Mouse (Mus musculus): ENCODE results near the gene Uba52. TPM values are rescaled to one million over a fixed set of nuclear protein-coding genes. Genes with fewer than 3 reads are reported as not detected.

The Uba52 gene
- polyA plus RNA-seq, 1 experiment from 2014 or later = 882 TPM

DNA sequence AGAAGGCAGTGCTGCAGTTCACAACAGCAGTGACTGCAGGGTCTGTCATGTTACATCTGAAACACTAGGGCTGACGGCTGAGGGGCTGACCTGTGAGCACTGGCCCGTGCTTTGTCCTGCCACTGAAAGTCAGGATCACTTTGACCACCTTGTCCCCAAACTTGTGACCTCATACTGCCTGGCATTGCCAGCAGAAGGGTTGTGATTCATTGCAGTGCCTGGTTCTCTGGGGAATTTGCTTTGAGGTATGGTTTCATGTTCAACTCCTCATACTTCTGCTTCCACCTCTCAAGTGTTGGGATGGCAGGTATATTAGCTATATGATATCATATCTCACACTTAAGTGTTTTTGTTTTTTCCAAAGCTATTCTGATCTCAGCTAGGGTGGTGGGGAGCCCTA lies 25.1 kb upstream of the Uba52 start:
- no peak overlapping the region for H3K4me2 ChIP-seq (replicated peaks; ENCODE audit: low read depth, low read length)
- peaks cover 12% of the 10 kb centered on the region for H3K4me1 ChIP-seq (ENCODE audit: insufficient read depth, low read length)
- no peaks in the 10 kb centered on the region for H3K9me3 ChIP-seq (ENCODE audit: low read length)
- no peak overlapping the region for H3K27ac ChIP-seq (ENCODE audit: low read length)
- peaks cover 58% of the 10 kb centered on the region for H3K36me3 ChIP-seq (ENCODE audit: insufficient read depth, low read length)
- no peak for ATAC-seq (ENCODE audit: low FRiP score, low TSS enrichment)
- H3K27me3 ChIP-seq (ENCODE audit: insufficient read depth, low read length) = no peaks in the 10 kb centered on the region
- WGBS = 80% methylated on average over 2 of the region's 2 CpGs
- H3K9ac ChIP-seq (replicated peaks; ENCODE audit: low read length) = no peak overlapping the region
- H3K4me3 ChIP-seq (ENCODE audit: low read length) = no peak overlapping the region

DNA sequence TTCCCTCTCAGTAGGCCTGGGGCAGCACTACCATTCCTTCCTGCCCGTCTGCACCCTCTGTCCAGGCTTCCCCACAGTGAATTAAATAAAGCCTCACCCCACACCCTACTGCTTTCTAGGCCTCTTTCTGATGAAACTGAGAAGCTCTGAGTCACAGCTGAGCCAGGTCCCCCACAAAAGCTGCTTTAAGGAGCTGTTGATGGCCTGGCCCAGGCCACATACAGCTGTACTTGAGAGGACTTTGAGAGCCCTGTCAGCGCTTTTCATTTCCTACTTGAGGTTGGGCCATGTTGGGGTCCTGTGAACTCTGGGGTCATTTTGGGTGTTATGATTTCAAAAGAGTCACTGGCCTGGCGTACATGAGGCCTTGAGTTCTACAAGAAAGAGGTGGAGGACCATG lies 24.6 kb upstream of the Uba52 start:
- ATAC-seq (ENCODE audit: low FRiP score, low TSS enrichment) = no peak
- Histone ChIP-seq H3K4me1 (ENCODE audit: insufficient read depth, low read length) (peaks cover 7% of the 10 kb centered on the region), H3K4me2 (replicated peaks; ENCODE audit: low read depth, low read length) (no peak overlapping the region), H3K9me3 (ENCODE audit: low read length) (no peaks in the 10 kb centered on the region), H3K27ac (ENCODE audit: low read length) (no peak overlapping the region), H3K9ac (replicated peaks; ENCODE audit: low read length) (no peak overlapping the region), H3K36me3 (ENCODE audit: insufficient read depth, low read length) (peaks cover 62% of the 10 kb centered on the region), H3K27me3 (ENCODE audit: insufficient read depth, low read length) (no peaks in the 10 kb centered on the region), H3K4me3 (ENCODE audit: low read length) (no peak overlapping the region)
- 97% methylated on average over 3 of the region's 3 CpGs for WGBS

DNA sequence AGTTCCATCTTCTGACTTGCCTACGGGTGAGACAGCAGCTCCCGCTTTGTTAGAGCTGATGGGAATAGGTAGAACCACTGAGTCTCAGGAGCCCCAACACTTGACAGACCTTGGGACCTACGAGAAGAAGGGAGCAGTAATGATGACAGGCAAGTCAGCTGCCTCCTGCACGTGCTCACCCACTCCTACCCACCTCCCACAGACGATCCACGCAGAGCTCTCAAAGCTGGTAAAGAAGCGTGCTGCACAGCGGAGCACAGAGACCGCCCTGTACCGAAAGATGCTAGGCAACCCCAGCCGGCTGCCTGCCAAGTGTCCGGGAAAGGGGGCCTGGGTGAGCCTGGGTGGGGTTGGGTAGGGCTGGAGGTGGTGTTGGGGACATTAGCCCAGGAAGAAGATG lies 23.7 kb upstream of the Uba52 start:
- Histone ChIP-seq H3K27me3 (ENCODE audit: insufficient read depth, low read length) (no peaks in the 10 kb centered on the region), H3K9me3 (ENCODE audit: low read length) (no peaks in the 10 kb centered on the region), H3K4me2 (replicated peaks; ENCODE audit: low read depth, low read length) (no peak overlapping the region), H3K4me1 (ENCODE audit: insufficient read depth, low read length) (peaks cover 6% of the 10 kb centered on the region), H3K4me3 (ENCODE audit: low read length) (no peak overlapping the region), H3K36me3 (ENCODE audit: insufficient read depth, low read length) (peaks cover 68% of the 10 kb centered on the region), H3K27ac (ENCODE audit: low read length) (no peak overlapping the region), H3K9ac (replicated peaks; ENCODE audit: low read length) (no peak overlapping the region)
- WGBS = 92% methylated on average over 12 of the region's 12 CpGs
- ATAC-seq (ENCODE audit: low FRiP score, low TSS enrichment) = no peak

DNA sequence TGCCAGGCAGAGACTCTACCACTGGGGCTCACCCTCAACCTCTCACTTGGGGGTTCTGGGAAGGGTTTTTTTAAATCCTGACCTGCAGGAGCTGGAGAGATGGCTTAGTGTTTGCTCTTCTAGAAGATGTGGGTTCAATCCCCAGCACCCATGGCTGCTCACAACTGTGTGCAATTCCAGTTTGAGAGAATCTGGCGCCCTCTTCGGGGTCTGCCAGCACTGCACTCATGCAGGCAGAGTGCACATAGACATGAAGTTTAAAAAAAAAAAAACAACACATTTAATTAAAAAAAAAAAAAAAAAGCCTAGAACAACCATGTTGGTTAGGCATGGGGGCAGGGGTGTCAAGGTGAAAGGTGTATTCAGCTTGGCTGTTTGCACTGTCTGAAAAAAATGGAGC lies 19.7 kb upstream of the Uba52 start:
- Histone ChIP-seq H3K9ac (replicated peaks; ENCODE audit: low read length) (no peak overlapping the region), H3K4me3 (ENCODE audit: low read length) (no peak overlapping the region), H3K9me3 (ENCODE audit: low read length) (no peaks in the 10 kb centered on the region), H3K27ac (ENCODE audit: low read length) (no peak overlapping the region), H3K4me1 (ENCODE audit: insufficient read depth, low read length) (peaks cover 20% of the 10 kb centered on the region), H3K27me3 (ENCODE audit: insufficient read depth, low read length) (no peaks in the 10 kb centered on the region), H3K4me2 (replicated peaks; ENCODE audit: low read depth, low read length) (no peak overlapping the region), H3K36me3 (ENCODE audit: insufficient read depth, low read length) (peaks cover 51% of the 10 kb centered on the region)
- WGBS = 96% methylated on average over 2 of the region's 2 CpGs
- no peak for ATAC-seq (ENCODE audit: low FRiP score, low TSS enrichment)

DNA sequence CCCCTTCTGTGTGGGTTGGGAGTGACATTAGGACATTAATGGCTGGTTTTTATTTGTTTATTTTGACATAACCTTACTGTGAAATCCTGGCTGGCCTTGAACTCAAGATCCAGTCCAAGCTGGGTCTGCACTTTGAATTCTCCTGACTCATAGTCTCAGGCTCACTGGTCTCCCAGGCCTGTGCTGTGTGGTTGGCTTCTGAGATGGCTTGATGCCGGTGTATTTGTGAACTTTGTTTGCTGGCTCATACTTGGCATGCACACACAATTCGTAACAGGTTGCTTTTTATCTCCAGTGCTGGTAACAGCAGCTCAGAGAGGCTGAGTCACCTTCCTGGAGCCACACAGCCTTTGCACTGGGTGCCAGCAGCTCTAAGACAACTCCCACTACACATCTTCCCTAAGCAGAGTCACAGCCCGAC lies 19.1 kb upstream of the Uba52 start:
- ATAC-seq (ENCODE audit: low FRiP score, low TSS enrichment) = no peak
- H3K9me3 ChIP-seq (ENCODE audit: low read length) = no peaks in the 10 kb centered on the region
- peaks cover 45% of the 10 kb centered on the region for H3K36me3 ChIP-seq (ENCODE audit: insufficient read depth, low read length)
- H3K27me3 ChIP-seq (ENCODE audit: insufficient read depth, low read length) = no peaks in the 10 kb centered on the region
- H3K27ac ChIP-seq (ENCODE audit: low read length) = no peak overlapping the region
- H3K4me2 ChIP-seq (replicated peaks; ENCODE audit: low read depth, low read length) = no peak overlapping the region
- 90% methylated on average over 3 of the region's 3 CpGs for WGBS
- no peak overlapping the region for H3K4me3 ChIP-seq (ENCODE audit: low read length)
- H3K4me1 ChIP-seq (ENCODE audit: insufficient read depth, low read length) = peaks cover 20% of the 10 kb centered on the region
- no peak overlapping the region for H3K9ac ChIP-seq (replicated peaks; ENCODE audit: low read length)

DNA sequence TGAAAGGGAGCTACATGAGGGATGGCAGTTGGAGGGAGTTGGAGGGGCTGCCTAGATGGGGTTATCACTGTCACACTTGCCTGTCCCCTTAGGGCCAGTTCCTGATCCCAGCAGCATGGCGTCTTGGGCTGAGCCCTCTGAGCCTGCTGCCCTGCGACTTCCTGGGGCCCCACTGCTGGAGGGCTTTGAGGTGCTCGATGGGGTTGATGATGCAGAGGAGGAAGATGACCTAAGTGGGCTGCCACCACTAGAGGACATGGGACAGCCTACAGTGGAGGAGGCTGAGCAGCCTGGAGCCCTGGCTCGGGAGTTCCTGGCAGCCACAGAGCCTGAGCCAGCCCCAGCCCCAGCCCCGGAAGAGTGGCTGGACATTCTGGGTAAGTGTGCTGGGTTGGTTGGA lies 18.7 kb upstream of the Uba52 start:
- Histone ChIP-seq H3K4me3 (ENCODE audit: low read length) (no peak overlapping the region), H3K4me1 (ENCODE audit: insufficient read depth, low read length) (peaks cover 20% of the 10 kb centered on the region), H3K27me3 (ENCODE audit: insufficient read depth, low read length) (no peaks in the 10 kb centered on the region), H3K36me3 (ENCODE audit: insufficient read depth, low read length) (peaks cover 41% of the 10 kb centered on the region), H3K27ac (ENCODE audit: low read length) (no peak overlapping the region), H3K9me3 (ENCODE audit: low read length) (no peaks in the 10 kb centered on the region), H3K9ac (replicated peaks; ENCODE audit: low read length) (no peak overlapping the region), H3K4me2 (replicated peaks; ENCODE audit: low read depth, low read length) (no peak overlapping the region)
- 74% methylated on average over 5 of the region's 5 CpGs for WGBS
- ATAC-seq (ENCODE audit: low FRiP score, low TSS enrichment) = no peak

DNA sequence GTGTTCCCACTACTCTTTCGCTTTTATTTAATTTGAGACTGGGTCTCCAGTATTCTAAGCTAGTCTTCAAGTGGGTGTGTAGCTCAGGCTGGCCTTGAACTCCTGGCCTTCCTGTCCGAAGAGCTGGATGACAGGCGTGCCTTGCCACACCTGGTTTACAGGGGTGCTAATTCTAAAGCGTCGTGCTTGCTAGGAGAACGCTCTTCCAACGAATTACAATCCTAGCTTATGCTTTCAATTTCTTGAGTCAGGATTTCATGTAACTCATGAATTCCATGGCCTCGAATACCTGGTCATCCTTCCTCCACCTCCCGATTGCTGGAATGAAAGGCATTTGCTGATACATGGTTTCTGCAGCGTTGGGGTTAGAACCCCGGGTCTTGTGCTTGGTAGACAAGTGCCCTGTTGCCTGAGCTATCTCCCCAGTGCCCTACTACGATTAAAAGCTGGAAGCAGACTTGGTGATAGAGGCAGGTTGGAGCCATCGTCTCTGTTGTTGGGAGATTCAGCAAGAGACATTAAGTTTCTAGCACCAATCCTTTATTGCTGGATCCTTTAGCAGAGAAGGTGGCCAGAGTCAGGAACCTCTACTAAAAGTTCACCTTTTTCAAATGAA lies 17.7 kb upstream of the Uba52 start:
- no peaks in the 10 kb centered on the region for H3K9me3 ChIP-seq (ENCODE audit: low read length)

DNA sequence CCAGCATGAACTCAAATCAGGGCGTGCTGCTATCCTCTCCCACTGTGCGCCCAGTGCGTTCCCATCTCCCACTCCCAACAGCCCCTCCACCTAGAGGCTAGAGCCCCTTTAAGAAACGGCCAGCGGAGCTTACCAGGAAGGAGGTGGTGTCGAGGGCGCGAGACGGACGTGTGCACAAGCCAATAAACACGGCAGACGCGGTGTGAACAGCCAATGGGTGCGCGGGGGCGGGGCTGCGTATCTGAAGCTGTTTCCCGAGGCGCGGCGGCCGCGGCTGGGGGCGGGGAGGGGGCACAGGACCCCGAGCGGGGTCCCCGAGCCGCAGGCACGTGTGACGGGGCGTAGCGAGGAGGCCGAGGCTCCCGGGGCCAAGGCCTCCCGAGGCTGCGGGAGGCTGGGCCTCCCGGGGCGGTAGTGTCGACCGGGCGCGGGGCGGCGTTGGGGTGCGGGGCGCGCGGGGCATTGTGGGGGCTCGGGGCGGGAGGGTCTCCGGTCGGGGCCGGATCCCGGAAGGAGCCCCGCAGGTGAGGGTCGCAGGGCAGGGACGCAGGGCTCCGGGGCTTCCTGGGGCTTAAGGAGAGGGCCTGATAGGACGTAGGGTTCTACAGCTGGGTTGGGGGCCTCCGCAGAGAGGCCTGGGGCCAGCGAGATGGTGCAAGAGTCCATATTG lies 17.0 kb upstream of the Uba52 start, which contains the start of the genes Fkbp8 and Kxd1:
Gene Fkbp8 (plus strand): TSS at position 213 of the 670 bp plus-strand sequence.
Gene Kxd1 (minus strand): TSS at position 445 of the 670 bp plus-strand sequence.
- H3K4me2 ChIP-seq (replicated peaks; ENCODE audit: low read depth, low read length) = peak within 1 kb of the TSS; percentile 80
- under 1% methylated on average over 44 of the region's 61 CpGs for WGBS
- H3K36me3 ChIP-seq (ENCODE audit: insufficient read depth, low read length) = peaks cover 29% of the 10 kb centered on the region
- H3K9ac ChIP-seq (replicated peaks; ENCODE audit: low read length) = peak within 1 kb of the TSS; percentile 98
- H3K27ac ChIP-seq (ENCODE audit: low read length) = peak within 1 kb of the TSS; percentile 87
- H3K4me1 ChIP-seq (ENCODE audit: insufficient read depth, low read length) = peaks cover 26% of the 10 kb centered on the region
- no peaks in the 10 kb centered on the region for H3K9me3 ChIP-seq (ENCODE audit: low read length)
- peak; percentile 92 for ATAC-seq (ENCODE audit: low FRiP score, low TSS enrichment)
- H3K27me3 ChIP-seq (ENCODE audit: insufficient read depth, low read length) = no peaks in the 10 kb centered on the region
- H3K4me3 ChIP-seq (ENCODE audit: low read length) = peak within 1 kb of the TSS; percentile 84

More for the DNA sequence above, 17.7 kb upstream of the Uba52 start:
- Histone ChIP-seq H3K9ac (replicated peaks; ENCODE audit: low read length) (peak overlapping the region; percentile 98), H3K4me3 (ENCODE audit: low read length) (peak overlapping the region; percentile 84), H3K27ac (ENCODE audit: low read length) (peak overlapping the region; percentile 87), H3K27me3 (ENCODE audit: insufficient read depth, low read length) (no peaks in the 10 kb centered on the region), H3K4me2 (replicated peaks; ENCODE audit: low read depth, low read length) (peak overlapping the region; percentile 80), H3K36me3 (ENCODE audit: insufficient read depth, low read length) (peaks cover 33% of the 10 kb centered on the region), H3K4me1 (ENCODE audit: insufficient read depth, low read length) (peaks cover 25% of the 10 kb centered on the region)
- 28% methylated on average over 13 of the region's 13 CpGs for WGBS
- no peak for ATAC-seq (ENCODE audit: low FRiP score, low TSS enrichment)

DNA sequence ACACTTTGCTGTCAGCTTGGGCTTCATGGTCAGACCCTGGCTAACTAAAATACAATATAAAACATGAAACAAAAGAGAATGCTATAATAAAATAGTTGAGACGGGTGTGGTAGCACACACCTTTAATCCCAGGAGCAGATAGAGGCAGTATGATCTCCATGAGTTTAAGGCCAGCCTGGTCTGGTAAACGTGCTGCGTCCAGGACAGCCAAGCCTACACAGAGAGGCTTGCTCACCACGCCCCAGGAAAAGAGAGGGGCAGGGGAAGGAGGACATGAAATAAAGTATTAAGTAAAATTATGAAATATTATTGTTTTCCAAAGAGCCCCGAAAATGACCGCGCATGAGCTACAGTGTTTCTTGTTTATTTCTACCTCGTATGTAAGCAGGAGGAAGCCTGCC lies 16.5 kb upstream of the Uba52 start:
- no peaks in the 10 kb centered on the region for H3K27me3 ChIP-seq (ENCODE audit: insufficient read depth, low read length)
- H3K4me2 ChIP-seq (replicated peaks; ENCODE audit: low read depth, low read length) = peak overlapping the region; percentile 80
- peaks cover 30% of the 10 kb centered on the region for H3K4me1 ChIP-seq (ENCODE audit: insufficient read depth, low read length)
- peak overlapping the region; percentile 98 for H3K9ac ChIP-seq (replicated peaks; ENCODE audit: low read length)
- peaks cover 24% of the 10 kb centered on the region for H3K36me3 ChIP-seq (ENCODE audit: insufficient read depth, low read length)
- WGBS = 2% methylated on average over 8 of the region's 8 CpGs
- ATAC-seq (ENCODE audit: low FRiP score, low TSS enrichment) = no peak
- no peaks in the 10 kb centered on the region for H3K9me3 ChIP-seq (ENCODE audit: low read length)
- H3K27ac ChIP-seq (ENCODE audit: low read length) = peak overlapping the region; percentile 87; the same call in 1 of the 2 replicates
- peak overlapping the region; percentile 84 for H3K4me3 ChIP-seq (ENCODE audit: low read length)

Data from kidney, embryonic 16.5 days (tissue).